Mouse (Mus musculus) midbrain, embryonic 15.5 days (tissue): ENCODE data around the gene Exoc2. TPM values are rescaled to one million over a fixed set of nuclear protein-coding genes. Genes with fewer than 3 reads are reported as not detected.

Experiments used
- ATAC-seq: fragments of 200-750 bp; cut with Nextera tagmentation; replicated peaks from 2 replicates; pipeline ENCODE4 v1.8.0; 2017; ENCODE audit warnings: moderate TSS enrichment
- H3K27ac ChIP-seq: fragments of 300-500 bp; sonication (generic); 2 replicates; pipeline ENCODE4 v1.5.1; 2015; ENCODE audit warnings: mild to moderate bottlenecking, inconsistent platforms
- H3K27me3 ChIP-seq: fragments of 300-500 bp; sonication (generic); replicated peaks from 2 replicates; pipeline ENCODE4 v1.6.1; 2015; ENCODE audit warnings: inconsistent platforms
- H3K36me3 ChIP-seq: fragments of 300-500 bp; sonication (generic); replicated peaks from 2 replicates; pipeline ENCODE4 v1.6.1; 2015; ENCODE audit warnings: inconsistent platforms
- H3K4me1 ChIP-seq: fragments of 300-500 bp; sonication (generic); 2 replicates; pipeline ENCODE4 v1.6.1; 2015; ENCODE audit warnings: inconsistent platforms
- H3K4me2 ChIP-seq: fragments of 300-500 bp; sonication (generic); 2 replicates; pipeline ENCODE4 v1.6.1; 2015; ENCODE audit warnings: inconsistent platforms, mild to moderate bottlenecking, moderate library complexity
- H3K4me3 ChIP-seq: fragments of 300-500 bp; sonication (generic); 2 replicates; pipeline ENCODE4 v1.5.1; 2015; ENCODE audit warnings: mild to moderate bottlenecking, inconsistent platforms
- H3K9ac ChIP-seq: fragments of 300-500 bp; sonication (generic); 2 replicates; pipeline ENCODE4 v1.6.1; 2015; ENCODE audit warnings: mild to moderate bottlenecking, inconsistent platforms
- H3K9me3 ChIP-seq: fragments of 300-500 bp; sonication (generic); 2 replicates; pipeline ENCODE4 v1.6.1; 2016; ENCODE audit warnings: inconsistent platforms
- WGBS: fragments of 180-500 bp; shearing (Covaris S2); methylation state at CpG from one replicate; pipeline ENCODE4 v1.1.7; 2015; ENCODE audit warnings: mixed read lengths; 5-methylcytosine and 5-hydroxymethylcytosine counted together
- polyA plus RNA-seq: library from polyadenylated mRNA; unstranded; fragments of >200 nt; fragmentation: Nextera tagmentation; extraction: Ambion mirVana; gene quantifications from 2 replicates; pipeline ENCODE4 v1.2.1, GENCODE M21; 2015

Exoc2 gene
- polyA plus RNA-seq, 1 experiment from 2014 or later = 59.3 TPM

GRCm38 (mm10) chr13:30795960-30796359, 177.9 kb downstream of the Exoc2 start:
- no peaks in the 10 kb centered on the region for H3K27me3 ChIP-seq

GRCm38 (mm10) chr13:30793616-30794015, 180.3 kb downstream of the Exoc2 start:
- no peaks in the 10 kb centered on the region for H3K36me3 ChIP-seq
- no peaks in the 10 kb centered on the region for H3K4me1 ChIP-seq
- H3K27ac ChIP-seq = no peak overlapping the region
- WGBS = 90% methylated on average over 5 of the region's 5 CpGs
- H3K9me3 ChIP-seq = no peaks in the 10 kb centered on the region
- H3K4me2 ChIP-seq = no peak overlapping the region
- H3K27me3 ChIP-seq = no peaks in the 10 kb centered on the region
- no peak overlapping the region for H3K9ac ChIP-seq
- no peak for ATAC-seq
- H3K4me3 ChIP-seq = no peak overlapping the region

More at GRCm38 (mm10) chr13:30795960-30796359, 177.9 kb downstream of the Exoc2 start:
- no peak for ATAC-seq
- H3K9me3 ChIP-seq = no peaks in the 10 kb centered on the region
- no peak overlapping the region for H3K9ac ChIP-seq
- H3K4me1 ChIP-seq = no peaks in the 10 kb centered on the region
- no peaks in the 10 kb centered on the region for H3K36me3 ChIP-seq
- 94% methylated on average over 4 of the region's 4 CpGs for WGBS
- H3K27ac ChIP-seq = no peak overlapping the region
- no peak overlapping the region for H3K4me2 ChIP-seq
- no peak overlapping the region for H3K4me3 ChIP-seq

DNA sequence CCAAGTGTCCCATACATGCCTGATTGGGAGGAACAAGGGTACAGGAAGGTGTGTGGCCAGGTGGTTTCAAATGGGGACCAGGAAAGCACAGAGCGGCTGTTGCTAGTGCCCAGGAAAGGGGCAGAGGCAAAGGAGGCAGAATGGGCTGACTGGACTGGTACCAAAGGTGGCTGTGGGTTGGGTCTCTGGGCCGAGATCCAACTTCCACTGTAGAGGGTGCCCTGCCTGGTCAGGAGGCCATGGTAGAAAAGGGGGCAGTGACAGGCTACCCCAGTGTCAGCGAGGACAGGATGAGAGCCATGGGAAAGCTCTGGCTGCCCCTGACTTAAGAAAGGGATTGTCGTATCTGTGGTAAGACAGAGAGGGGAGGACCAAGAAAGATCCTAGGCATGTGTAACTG, 180.7 kb downstream of the Exoc2 start:
- Histone ChIP-seq H3K27ac (no peak overlapping the region), H3K4me2 (no peak overlapping the region), H3K27me3 (no peaks in the 10 kb centered on the region), H3K4me3 (no peak overlapping the region), H3K4me1 (no peaks in the 10 kb centered on the region), H3K9ac (no peak overlapping the region), H3K9me3 (no peaks in the 10 kb centered on the region), H3K36me3 (no peaks in the 10 kb centered on the region)
- WGBS = 87% methylated on average over 4 of the region's 4 CpGs
- 0 out of 2 replicates have a peak, but pooled peaks have one; percentile 17 for ATAC-seq

DNA sequence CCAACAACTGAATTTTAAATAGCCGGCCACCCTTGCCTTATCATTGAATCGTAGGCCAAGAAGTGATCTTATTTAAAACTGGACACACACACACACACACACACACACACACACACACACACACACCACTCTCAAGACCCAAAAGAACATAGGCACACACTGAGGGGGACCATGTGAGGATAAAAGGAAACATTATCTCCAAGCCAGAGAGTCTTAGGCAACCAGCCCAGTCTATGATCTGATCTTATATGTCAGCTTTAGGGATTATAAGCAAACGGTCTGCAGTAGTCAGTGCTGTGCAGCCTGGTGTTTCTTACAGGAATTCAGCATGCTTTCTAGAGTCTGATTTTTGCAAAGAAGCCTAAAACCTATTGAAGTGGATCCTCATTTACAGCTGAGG, 181.2 kb downstream of the Exoc2 start:
- no peak for ATAC-seq
- no peaks in the 10 kb centered on the region for H3K27me3 ChIP-seq
- H3K9ac ChIP-seq = no peak overlapping the region
- H3K27ac ChIP-seq = no peak overlapping the region
- no peaks in the 10 kb centered on the region for H3K4me1 ChIP-seq
- no peak overlapping the region for H3K4me2 ChIP-seq
- H3K9me3 ChIP-seq = no peaks in the 10 kb centered on the region
- WGBS = 65% methylated on average over 3 of the region's 3 CpGs
- no peak overlapping the region for H3K4me3 ChIP-seq
- no peaks in the 10 kb centered on the region for H3K36me3 ChIP-seq

DNA sequence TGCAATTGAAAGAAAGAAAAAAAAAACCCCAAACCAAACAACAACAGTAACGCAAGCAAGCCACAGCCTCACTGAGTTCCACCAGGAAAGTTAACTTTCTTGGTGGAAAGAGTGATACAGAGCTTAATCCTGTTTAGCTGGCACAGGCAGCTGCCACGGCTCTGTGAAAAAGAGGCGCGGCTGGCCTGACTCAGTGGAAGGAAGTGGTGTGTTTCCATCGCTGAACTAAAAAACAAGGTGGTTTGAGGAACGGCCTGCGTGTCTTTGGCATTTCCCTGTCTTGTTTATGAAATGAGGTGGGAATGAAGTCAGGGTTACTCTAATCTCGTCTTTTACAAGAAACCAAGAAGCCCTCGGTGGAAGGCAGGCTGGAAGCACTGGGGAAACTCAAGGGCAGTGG, 181.6 kb downstream of the Exoc2 start:
- Histone ChIP-seq H3K9ac (no peak overlapping the region), H3K27me3 (no peaks in the 10 kb centered on the region), H3K27ac (no peak overlapping the region), H3K4me2 (no peak overlapping the region), H3K36me3 (no peaks in the 10 kb centered on the region), H3K4me3 (no peak overlapping the region), H3K4me1 (no peaks in the 10 kb centered on the region), H3K9me3 (no peaks in the 10 kb centered on the region)
- 79% methylated on average over 9 of the region's 9 CpGs for WGBS
- no peak for ATAC-seq

- no peak overlapping the region for H3K4me2 ChIP-seq
- no peaks in the 10 kb centered on the region for H3K27me3 ChIP-seq
- H3K4me1 ChIP-seq = no peaks in the 10 kb centered on the region
- H3K4me3 ChIP-seq = no peak overlapping the region
- no peaks in the 10 kb centered on the region for H3K9me3 ChIP-seq
- no peak overlapping the region for H3K27ac ChIP-seq
- H3K9ac ChIP-seq = no peak overlapping the region
- H3K36me3 ChIP-seq = no peaks in the 10 kb centered on the region
- 71% methylated on average over 5 of the region's 5 CpGs for WGBS
- ATAC-seq = no peak
Measured at GRCm38 (mm10) chr13:30790016-30790415, 183.9 kb downstream of the Exoc2 start.

GRCm38 (mm10) chr13:30788421-30788820, 185.5 kb downstream of the Exoc2 start:
- no peak for ATAC-seq
- Histone ChIP-seq H3K4me3 (no peak overlapping the region), H3K9ac (no peak overlapping the region), H3K4me1 (no peaks in the 10 kb centered on the region), H3K4me2 (no peak overlapping the region), H3K9me3 (no peaks in the 10 kb centered on the region), H3K27me3 (no peaks in the 10 kb centered on the region), H3K36me3 (no peaks in the 10 kb centered on the region), H3K27ac (no peak overlapping the region)
- 89% methylated on average over 3 of the region's 3 CpGs for WGBS

DNA sequence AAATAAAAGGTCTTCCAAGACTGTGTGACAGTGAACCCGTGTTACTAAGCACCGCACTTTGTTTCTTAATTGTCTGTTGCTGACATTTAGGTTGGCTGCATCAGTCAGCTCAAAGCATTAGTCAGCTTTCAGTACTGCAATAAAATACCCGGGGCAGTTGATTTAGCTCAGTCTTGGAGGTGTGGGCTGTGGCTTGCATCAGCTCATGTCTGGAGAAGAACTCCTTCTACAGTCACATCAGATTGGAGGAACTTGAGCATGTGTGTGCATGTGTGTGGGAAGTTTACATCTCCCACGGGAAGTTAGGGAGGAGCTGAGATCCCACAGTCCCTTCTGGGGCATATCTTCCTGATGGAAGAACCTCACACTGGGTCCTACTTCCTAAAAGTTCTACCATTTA, 185.9 kb downstream of the Exoc2 start:
- Histone ChIP-seq H3K4me1 (no peaks in the 10 kb centered on the region), H3K27me3 (no peaks in the 10 kb centered on the region), H3K4me2 (no peak overlapping the region), H3K27ac (no peak overlapping the region), H3K9ac (no peak overlapping the region), H3K36me3 (no peaks in the 10 kb centered on the region), H3K4me3 (no peak overlapping the region), H3K9me3 (no peaks in the 10 kb centered on the region)
- WGBS = 87% methylated on average over 4 of the region's 4 CpGs
- no peak for ATAC-seq

DNA sequence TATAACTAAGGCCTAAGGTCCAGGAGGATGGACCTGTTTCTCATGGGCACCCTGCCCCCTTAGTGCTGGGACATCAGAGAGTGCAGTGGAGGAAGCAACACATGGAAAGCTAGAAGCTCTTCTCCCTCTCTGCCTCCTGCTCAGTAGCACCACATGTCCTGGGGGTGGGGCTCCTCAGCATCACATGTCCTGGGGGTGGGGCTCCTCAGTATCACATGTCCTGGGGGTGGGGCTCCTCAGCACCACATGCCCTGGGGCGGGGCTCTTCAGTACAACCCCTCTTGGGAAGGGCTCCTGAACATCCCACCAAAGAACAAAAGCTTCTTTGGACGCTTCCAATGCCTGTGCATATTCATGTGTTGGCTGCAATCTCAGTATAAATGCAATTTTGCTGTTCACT, 186.3 kb downstream of the Exoc2 start:
- Histone ChIP-seq H3K36me3 (no peaks in the 10 kb centered on the region), H3K4me3 (no peak overlapping the region), H3K9ac (no peak overlapping the region), H3K27me3 (no peaks in the 10 kb centered on the region), H3K4me1 (no peaks in the 10 kb centered on the region), H3K27ac (no peak overlapping the region), H3K9me3 (no peaks in the 10 kb centered on the region), H3K4me2 (no peak overlapping the region)
- 82% methylated on average over 2 of the region's 2 CpGs for whole genome bisulfite sequencing
- ATAC-seq = no peak

GRCm38 (mm10) chr13:30787036-30787320, 186.9 kb downstream of the Exoc2 start:
- H3K9ac ChIP-seq = no peak overlapping the region
- no peak overlapping the region for H3K27ac ChIP-seq
- H3K4me3 ChIP-seq = no peak overlapping the region
- 0 out of 2 replicates have a peak, but pooled peaks cover 2% of the 10 kb centered on the region for H3K4me1 ChIP-seq
- H3K36me3 ChIP-seq = no peaks in the 10 kb centered on the region
- WGBS = 38% methylated on average over 2 of the region's 2 CpGs
- no peaks in the 10 kb centered on the region for H3K27me3 ChIP-seq
- H3K9me3 ChIP-seq = no peaks in the 10 kb centered on the region
- no peak overlapping the region for H3K4me2 ChIP-seq
- no peak for ATAC-seq

DNA sequence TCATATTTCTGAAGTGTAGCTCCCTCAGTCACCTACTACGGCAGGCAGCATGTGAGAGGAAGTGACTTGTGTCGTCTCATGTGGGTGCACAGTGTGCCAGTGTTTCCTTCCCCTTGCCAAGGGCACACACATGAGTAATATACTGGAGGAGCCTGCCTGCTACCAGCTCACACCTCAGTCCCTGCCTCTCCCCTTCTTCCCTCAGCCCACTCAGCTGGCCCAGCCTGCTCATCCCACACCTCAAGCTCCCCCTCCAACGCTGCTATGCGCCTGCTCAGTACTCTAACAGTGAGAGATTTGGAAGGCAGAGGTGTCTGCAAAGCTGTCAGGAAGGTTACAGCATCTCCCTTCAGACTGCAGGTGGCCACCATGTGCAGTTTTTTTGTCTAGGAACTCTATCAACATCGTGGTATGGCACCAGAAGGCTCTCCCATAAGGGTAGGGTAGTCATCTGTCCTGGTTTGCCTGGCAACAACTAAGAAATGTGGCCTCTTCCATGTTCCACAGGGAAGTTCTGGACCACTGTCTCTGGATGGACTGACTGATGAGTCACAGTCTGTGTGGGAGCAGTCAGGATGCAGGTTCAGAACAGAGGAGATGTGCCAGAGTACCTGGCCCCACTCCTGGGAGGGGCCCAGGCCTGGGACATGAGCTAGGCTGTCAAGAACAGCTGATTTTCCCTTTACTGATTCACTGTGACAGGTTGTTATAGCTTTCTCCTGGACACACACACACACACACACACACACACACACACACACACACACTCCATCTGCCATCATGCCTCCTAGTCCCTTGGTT, 187.5 kb downstream of the Exoc2 start:
- Histone ChIP-seq H3K4me1 (0 out of 2 replicates have a peak, but pooled peaks cover 2% of the 10 kb centered on the region), H3K9ac (no peak overlapping the region), H3K27ac (no peak overlapping the region), H3K9me3 (no peaks in the 10 kb centered on the region), H3K27me3 (no peaks in the 10 kb centered on the region), H3K4me2 (no peak overlapping the region), H3K4me3 (no peak overlapping the region), H3K36me3 (no peaks in the 10 kb centered on the region)
- WGBS = 81% methylated on average over 5 of the region's 5 CpGs
- no peak for ATAC-seq

DNA sequence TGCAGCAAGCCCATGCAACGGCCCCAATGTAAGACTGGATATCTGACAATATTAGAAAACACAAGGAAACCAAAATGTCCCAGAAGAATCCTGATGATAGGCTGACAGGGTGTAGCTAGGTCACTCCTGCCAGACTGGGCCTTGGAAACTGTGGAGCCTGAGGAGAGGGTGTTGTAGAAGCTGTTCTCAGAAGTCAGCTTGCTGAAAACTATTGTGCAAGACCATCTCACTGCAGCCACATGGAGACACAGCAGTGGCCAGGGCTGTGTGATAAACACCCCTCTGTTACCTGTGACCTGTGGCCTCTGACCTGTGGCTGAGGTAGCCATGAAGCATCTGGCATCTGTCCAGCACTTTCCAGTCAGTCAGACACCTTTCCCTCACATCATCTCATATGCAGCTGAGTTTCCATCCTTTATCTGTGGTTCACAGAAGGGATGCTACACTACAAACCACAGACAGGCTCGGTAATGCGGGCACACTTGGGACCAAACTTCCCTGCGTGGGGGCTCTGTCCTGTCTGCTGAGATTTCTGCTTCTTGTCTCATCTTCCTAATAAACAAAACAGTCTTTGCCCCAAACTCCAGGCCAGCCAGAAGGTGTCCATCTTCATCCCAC, 188.4 kb downstream of the Exoc2 start:
- Histone ChIP-seq H3K36me3 (no peaks in the 10 kb centered on the region), H3K4me2 (no peak overlapping the region), H3K4me3 (no peak overlapping the region), H3K9me3 (no peaks in the 10 kb centered on the region), H3K9ac (no peak overlapping the region), H3K27me3 (no peaks in the 10 kb centered on the region), H3K4me1 (0 out of 2 replicates have a peak, but pooled peaks cover 2% of the 10 kb centered on the region), H3K27ac (no peak overlapping the region)
- ATAC-seq = no peak
- 94% methylated on average over 4 of the region's 4 CpGs for WGBS

DNA sequence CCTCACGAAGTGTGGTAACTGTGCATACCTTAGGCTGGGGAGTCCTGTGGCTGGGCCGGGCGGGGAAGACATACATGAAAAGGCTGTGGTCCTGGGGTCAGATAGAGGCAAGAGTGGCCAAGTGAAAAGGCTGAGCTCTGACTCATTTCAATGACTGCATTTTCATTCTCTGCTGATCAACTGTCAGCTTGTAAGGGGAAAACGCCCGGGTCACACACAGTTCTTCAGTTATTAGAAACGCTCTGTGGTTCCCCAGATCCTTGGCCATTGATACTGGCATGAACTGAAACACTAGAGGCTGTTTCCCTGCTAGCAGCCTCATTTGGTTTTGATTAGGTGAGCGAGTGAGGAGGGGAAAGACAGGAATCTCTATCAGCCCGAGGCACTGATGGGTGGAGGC, 191.5 kb downstream of the Exoc2 start:
- Histone ChIP-seq H3K4me1 (0 out of 2 replicates have a peak, but pooled peaks cover 2% of the 10 kb centered on the region), H3K36me3 (no peaks in the 10 kb centered on the region), H3K27ac (no peak overlapping the region), H3K27me3 (no peaks in the 10 kb centered on the region), H3K4me2 (no peak overlapping the region), H3K9me3 (no peaks in the 10 kb centered on the region), H3K4me3 (no peak overlapping the region), H3K9ac (no peak overlapping the region)
- WGBS = 54% methylated on average over 8 of the region's 8 CpGs
- no peak for ATAC-seq
